Mouse (Mus musculus) limb, embryonic 12.5 days (tissue): ENCODE results near the gene Tcf12. TPM values are rescaled to one million over a fixed set of nuclear protein-coding genes. Genes with fewer than 3 reads are reported as not detected.

Experiments used
- ATAC-seq: fragments of 200-750 bp; cut with Nextera tagmentation; 2 replicates; pipeline ENCODE4 v1.8.0; 2017; ENCODE audit warnings: low read depth, moderate TSS enrichment; ENCODE audit not compliant: insufficient number of reproducible peaks, insufficient read depth, low FRiP score, low TSS enrichment
- H3K27ac ChIP-seq: fragments of 300-500 bp; sonication (generic); 2 replicates; pipeline ENCODE4 v1.5.1; 2016; ENCODE audit warnings: mild to moderate bottlenecking, moderate library complexity
- H3K27me3 ChIP-seq: fragments of 300-500 bp; sonication (generic); 2 replicates; pipeline ENCODE4 v1.6.1; 2016; ENCODE audit warnings: mild to moderate bottlenecking, moderate library complexity
- H3K36me3 ChIP-seq: fragments of 300-500 bp; sonication (generic); 2 replicates; pipeline ENCODE4 v1.6.1; 2016; ENCODE audit warnings: mild to moderate bottlenecking, moderate library complexity
- H3K4me1 ChIP-seq: fragments of 300-500 bp; sonication (generic); replicated peaks from 2 replicates; pipeline ENCODE4 v1.6.1; 2016
- H3K4me2 ChIP-seq: fragments of 300-500 bp; sonication (generic); 2 replicates; pipeline ENCODE4 v1.6.1; 2016; ENCODE audit warnings: mild to moderate bottlenecking, moderate library complexity
- H3K4me3 ChIP-seq: fragments of 300-500 bp; sonication (generic); replicated peaks from 2 replicates; pipeline ENCODE4 v1.5.1; 2016; ENCODE audit warnings: mild to moderate bottlenecking
- H3K9ac ChIP-seq: fragments of 300-500 bp; sonication (generic); replicated peaks from 2 replicates; pipeline ENCODE4 v1.6.1; 2016; ENCODE audit warnings: mild to moderate bottlenecking, moderate library complexity
- H3K9me3 ChIP-seq: fragments of 300-500 bp; sonication (generic); 2 replicates; pipeline ENCODE4 v1.6.1; 2016; ENCODE audit warnings: mild to moderate bottlenecking, moderate library complexity
- WGBS: fragments of 180-500 bp; shearing (Covaris S2); methylation state at CpG from one replicate; pipeline ENCODE4 v1.1.7; 2016; 5-methylcytosine and 5-hydroxymethylcytosine counted together
- microRNA-seq: library from miRNA; unstranded; fragments of <30 nt; microRNA quantifications from one replicate; pipeline ENCODE4, GENCODE M21; 2017
- polyA plus RNA-seq: library from polyadenylated mRNA; unstranded; fragments of >200 nt; fragmentation: Nextera tagmentation; extraction: Ambion mirVana; gene quantifications from 2 replicates; pipeline ENCODE4 v1.2.1, GENCODE M21; 2016

The Tcf12 gene
- polyA plus RNA-seq, 1 experiment from 2014 or later = 142 TPM

DNA sequence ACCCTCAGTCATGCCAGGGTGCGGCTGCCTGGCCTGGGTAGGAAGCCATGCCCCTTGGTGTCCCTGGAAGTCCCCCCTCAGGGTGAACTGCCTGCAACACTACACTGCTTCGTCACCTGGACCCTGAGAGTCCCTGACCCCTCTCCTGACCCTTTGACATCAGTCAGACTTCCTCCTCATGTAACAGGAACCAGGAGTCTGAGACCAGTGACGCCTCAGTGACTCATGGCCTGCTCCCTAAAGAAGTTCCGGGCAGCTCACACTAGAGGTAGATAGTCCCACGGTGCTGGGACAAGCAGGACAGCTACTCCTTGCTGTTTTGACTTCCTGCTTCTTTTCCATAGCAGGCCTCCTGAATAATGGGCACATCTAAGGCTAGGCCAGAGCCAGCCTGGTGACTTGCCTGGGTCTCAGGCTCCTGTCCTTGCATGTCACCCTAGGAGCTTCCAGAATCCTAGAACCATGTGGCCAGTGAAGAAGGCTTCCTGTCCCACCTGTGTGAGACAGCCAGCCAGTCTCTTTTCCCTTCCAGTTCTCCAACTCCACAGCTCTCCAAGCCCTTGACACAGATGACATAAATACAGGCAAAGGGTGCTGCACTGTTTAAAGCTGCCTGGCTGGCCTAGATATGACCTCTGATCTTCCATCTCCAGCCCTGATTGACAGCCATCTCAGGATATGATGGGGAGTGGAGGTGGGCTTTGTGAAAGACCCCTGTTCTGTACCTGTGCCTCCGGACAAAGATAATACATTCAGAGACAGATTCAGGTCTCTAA, 305.8 kb downstream of the Tcf12 start:
- H3K4me2 ChIP-seq = no peak overlapping the region
- H3K4me3 ChIP-seq = no peak overlapping the region
- H3K27ac ChIP-seq = no peak overlapping the region
- ATAC-seq = no peak; the same call in 1 of the 2 replicates
- H3K9me3 ChIP-seq = no peaks in the 10 kb centered on the region
- 52% methylated on average over 6 of the region's 6 CpGs for WGBS
- H3K36me3 ChIP-seq = no peaks in the 10 kb centered on the region
- H3K4me1 ChIP-seq = peaks cover 12% of the 10 kb centered on the region
- H3K9ac ChIP-seq = 0 out of 2 replicates have a peak overlapping the region, but pooled peaks have one; percentile 9
- H3K27me3 ChIP-seq = peaks cover 6% of the 10 kb centered on the region

- Histone ChIP-seq H3K4me2 (no peak overlapping the region), H3K27me3 (peaks cover 3% of the 10 kb centered on the region; the same call in 1 of the 2 replicates), H3K27ac (no peak overlapping the region), H3K36me3 (no peaks in the 10 kb centered on the region), H3K4me3 (no peak overlapping the region), H3K9ac (no peak overlapping the region), H3K9me3 (no peaks in the 10 kb centered on the region), H3K4me1 (peaks cover 11% of the 10 kb centered on the region)
- ATAC-seq = no peak
- 23% methylated on average over 6 of the region's 6 CpGs for WGBS
Observed at GRCm38 (mm10) chr9:71804116-71804515, 307.6 kb downstream of the Tcf12 start.

DNA sequence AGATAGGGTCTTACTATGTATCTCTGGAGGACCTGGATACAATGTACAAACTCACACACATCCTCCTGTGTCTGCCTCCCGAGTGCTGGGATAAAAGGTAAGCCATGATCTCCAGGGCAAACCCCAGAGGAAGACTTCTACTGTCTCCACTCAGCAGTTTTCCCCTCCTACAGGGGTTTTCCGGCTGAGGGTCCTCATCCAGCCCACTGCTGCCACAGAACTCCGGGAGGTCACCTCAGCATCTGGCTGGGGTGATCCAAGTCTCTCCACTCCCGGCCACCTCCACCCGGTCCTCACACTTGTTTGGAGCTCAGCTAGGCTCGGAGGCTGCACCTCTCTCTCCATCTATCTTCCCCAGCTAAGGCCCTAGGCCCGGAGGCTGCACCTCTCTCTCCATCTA, 308.4 kb downstream of the Tcf12 start:
- H3K4me2 ChIP-seq = no peak overlapping the region
- H3K9me3 ChIP-seq = no peaks in the 10 kb centered on the region
- no peaks in the 10 kb centered on the region for H3K36me3 ChIP-seq
- no peak for ATAC-seq
- peaks cover 9% of the 10 kb centered on the region for H3K4me1 ChIP-seq
- WGBS = 64% methylated on average over 7 of the region's 7 CpGs
- no peak overlapping the region for H3K9ac ChIP-seq
- H3K27me3 ChIP-seq = peaks cover 6% of the 10 kb centered on the region; the same call in 1 of the 2 replicates
- H3K4me3 ChIP-seq = no peak overlapping the region
- H3K27ac ChIP-seq = no peak overlapping the region

DNA sequence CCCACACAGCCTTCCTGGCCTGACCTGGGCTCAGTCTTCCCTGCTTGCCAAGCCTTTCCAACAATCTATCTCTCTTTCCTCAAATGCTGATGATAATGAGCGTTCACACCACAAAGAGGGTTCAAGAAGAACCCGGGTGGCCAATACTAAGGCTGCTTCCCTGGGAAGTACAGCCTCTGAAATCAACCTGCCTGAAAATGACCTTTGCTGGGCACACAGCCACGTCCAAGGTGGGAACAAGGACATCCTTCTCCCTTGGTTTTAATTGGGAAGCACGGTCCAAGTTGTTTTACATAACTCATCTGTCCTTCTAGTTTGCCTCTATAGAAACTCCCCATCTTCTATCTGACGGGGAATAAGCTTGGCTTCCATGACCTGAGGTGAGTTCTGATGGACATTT, 312.1 kb downstream of the Tcf12 start:
- no peak overlapping the region for H3K4me2 ChIP-seq
- ATAC-seq = no peak
- H3K4me1 ChIP-seq = peaks cover 9% of the 10 kb centered on the region
- H3K4me3 ChIP-seq = no peak overlapping the region
- H3K9me3 ChIP-seq = no peaks in the 10 kb centered on the region
- H3K27ac ChIP-seq = no peak overlapping the region
- 89% methylated on average over 5 of the region's 5 CpGs for WGBS
- no peaks in the 10 kb centered on the region for H3K36me3 ChIP-seq
- H3K9ac ChIP-seq = no peak overlapping the region
- peaks cover 7% of the 10 kb centered on the region; the same call in 1 of the 2 replicates for H3K27me3 ChIP-seq

DNA sequence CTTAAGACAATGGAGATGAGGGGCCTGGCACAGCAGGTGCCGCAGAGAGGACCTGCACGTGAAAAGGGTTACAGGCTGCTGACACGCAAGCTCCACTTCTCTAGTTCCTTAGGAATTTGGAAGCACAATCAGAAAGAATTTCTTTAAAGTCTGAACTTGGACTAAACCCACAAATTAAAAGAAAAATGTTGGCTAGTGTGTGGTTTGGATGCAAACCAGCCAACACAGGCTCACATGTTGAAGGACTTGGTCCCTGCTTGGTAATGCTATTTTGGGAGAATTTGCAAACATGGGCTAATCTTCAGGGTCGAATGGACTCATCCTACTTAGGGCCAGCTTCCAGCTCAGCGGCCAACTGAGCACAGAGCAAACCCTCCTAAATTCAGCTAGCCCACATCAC, 313.5 kb downstream of the Tcf12 start:
- no peak overlapping the region for H3K9ac ChIP-seq

More for the DNA sequence above, 313.5 kb downstream of the Tcf12 start:
- H3K4me1 ChIP-seq = peaks cover under 1% of the 10 kb centered on the region; the same call in 1 of the 2 replicates
- 79% methylated on average over 5 of the region's 5 CpGs for WGBS
- no peak overlapping the region for H3K4me3 ChIP-seq
- no peaks in the 10 kb centered on the region for H3K9me3 ChIP-seq
- H3K27me3 ChIP-seq = peaks cover 7% of the 10 kb centered on the region; the same call in 1 of the 2 replicates
- H3K36me3 ChIP-seq = no peaks in the 10 kb centered on the region
- H3K4me2 ChIP-seq = no peak overlapping the region
- H3K27ac ChIP-seq = no peak overlapping the region
- no peak for ATAC-seq

Small RNA genes lying within 50 kb of the gene (microRNA-seq; reads per million reads assigned to microRNA genes)
- gene Gm27450 = not detected

Other genes starting within 250 kb of the Tcf12 start
- 58.1 and 58.9 TPM in 2 replicates for gene Zfp280d, start 163.0 kb upstream of the Tcf12 start, polyA plus RNA-seq